Mouse (Mus musculus) neural tube, embryonic 15.5 days (tissue): ENCODE data around the gene Resf1. TPM values are rescaled to one million over a fixed set of nuclear protein-coding genes. Genes with fewer than 3 reads are reported as not detected.

Source experiments
- ATAC-seq: fragments of 200-750 bp; cut with Nextera tagmentation; 2 replicates; pipeline ENCODE4 v1.8.0; 2017; ENCODE audit warnings: mild to moderate bottlenecking, moderate TSS enrichment, moderate library complexity; ENCODE audit not compliant: low FRiP score
- H3K27ac ChIP-seq: fragments of 300-500 bp; sonication (generic); replicated peaks from 2 replicates; pipeline ENCODE4 v1.5.1; 2015; ENCODE audit warnings: mild to moderate bottlenecking, inconsistent platforms
- H3K27me3 ChIP-seq: fragments of 300-500 bp; sonication (generic); replicated peaks from 2 replicates; pipeline ENCODE4 v1.6.1; 2015; ENCODE audit warnings: inconsistent platforms
- H3K36me3 ChIP-seq: fragments of 300-500 bp; sonication (generic); 2 replicates; pipeline ENCODE4 v1.6.1; 2015; ENCODE audit warnings: inconsistent platforms
- H3K4me1 ChIP-seq: fragments of 300-500 bp; sonication (generic); 2 replicates; pipeline ENCODE4 v1.6.1; 2015; ENCODE audit warnings: inconsistent platforms
- H3K4me2 ChIP-seq: fragments of 300-500 bp; sonication (generic); 2 replicates; pipeline ENCODE4 v1.6.1; 2015; ENCODE audit warnings: inconsistent platforms, mild to moderate bottlenecking, moderate library complexity
- H3K4me3 ChIP-seq: fragments of 300-500 bp; sonication (generic); replicated peaks from 2 replicates; pipeline ENCODE4 v1.5.1; 2015; ENCODE audit warnings: mild to moderate bottlenecking, inconsistent platforms
- H3K9ac ChIP-seq: fragments of 300-500 bp; sonication (generic); replicated peaks from 2 replicates; pipeline ENCODE4 v1.6.1; 2015; ENCODE audit warnings: mild to moderate bottlenecking, inconsistent platforms
- H3K9me3 ChIP-seq: fragments of 300-500 bp; sonication (generic); replicated peaks from 2 replicates; pipeline ENCODE4 v1.6.1; 2016; ENCODE audit warnings: inconsistent platforms
- WGBS: fragments of 180-500 bp; shearing (Covaris S2); methylation state at CpG from one replicate; pipeline ENCODE4 v1.1.7; 2015; ENCODE audit warnings: mixed read lengths; 5-methylcytosine and 5-hydroxymethylcytosine counted together
- polyA plus RNA-seq: library from polyadenylated mRNA; unstranded; fragments of >200 nt; fragmentation: Nextera tagmentation; extraction: Ambion mirVana; gene quantifications from 2 replicates; pipeline ENCODE4 v1.2.1, GENCODE M21; 2015

Gene Resf1
- polyA plus RNA-seq, 1 experiment from 2014 or later: 25.5 TPM

DNA sequence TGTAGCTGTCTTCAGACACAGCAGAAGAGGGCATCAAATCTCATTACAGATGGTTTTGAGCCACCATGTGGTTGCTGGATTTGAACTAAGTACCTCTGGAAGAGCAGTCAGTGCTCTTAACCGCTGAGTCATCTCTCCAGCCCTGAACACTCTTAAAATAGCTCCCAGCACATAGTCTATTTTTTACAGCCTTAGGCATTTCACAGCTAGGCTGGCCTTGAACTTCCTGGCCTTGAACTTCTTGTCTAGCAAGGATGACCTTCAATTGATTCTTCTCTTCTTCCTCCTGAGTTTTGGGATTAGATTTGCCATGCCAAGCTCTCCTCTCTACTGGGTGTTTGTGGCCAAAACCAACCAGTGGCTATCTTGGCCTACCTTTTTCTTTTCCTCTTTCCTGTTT lies 2.6 kb downstream of the Resf1 start:
- H3K9me3 ChIP-seq: no peaks in the 10 kb centered on the region
- peaks cover 31% of the 10 kb centered on the region; the same call in 1 of the 2 replicates for H3K36me3 ChIP-seq
- no peak overlapping the region for H3K4me2 ChIP-seq
- WGBS: 90% methylated on average over 1 of the region's 1 CpGs
- no peak overlapping the region for H3K4me3 ChIP-seq
- no peaks in the 10 kb centered on the region for H3K27me3 ChIP-seq
- no peak for ATAC-seq
- peaks cover 20% of the 10 kb centered on the region for H3K4me1 ChIP-seq
- H3K9ac ChIP-seq: no peak overlapping the region
- no peak overlapping the region for H3K27ac ChIP-seq

DNA sequence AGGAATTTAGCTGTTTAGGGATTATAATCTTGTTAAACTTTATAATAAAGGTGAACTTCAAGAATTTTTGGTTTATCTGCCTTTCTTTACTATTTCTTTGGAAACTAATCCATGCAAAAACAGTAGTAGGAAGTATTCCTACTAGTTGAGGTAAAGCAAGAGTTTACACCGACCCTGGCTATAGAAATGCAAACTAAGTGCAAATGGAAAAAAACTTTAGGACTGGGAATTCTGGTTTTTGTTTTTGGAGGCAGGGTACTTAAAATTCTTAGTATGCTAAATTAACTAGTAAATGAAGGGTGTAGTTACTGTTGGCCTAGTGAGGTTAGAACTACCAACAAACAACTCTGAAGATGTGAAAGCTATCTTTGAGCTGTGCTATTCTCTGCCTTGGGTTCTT lies 3.0 kb downstream of the Resf1 start:
- Histone ChIP-seq H3K9me3 (no peaks in the 10 kb centered on the region), H3K4me1 (peaks cover 20% of the 10 kb centered on the region), H3K9ac (no peak overlapping the region), H3K36me3 (peaks cover 32% of the 10 kb centered on the region; the same call in 1 of the 2 replicates), H3K4me2 (no peak overlapping the region), H3K27ac (no peak overlapping the region), H3K4me3 (no peak overlapping the region), H3K27me3 (no peaks in the 10 kb centered on the region)
- no peak for ATAC-seq
- WGBS: 52% methylated on average over 1 of the region's 1 CpGs

DNA sequence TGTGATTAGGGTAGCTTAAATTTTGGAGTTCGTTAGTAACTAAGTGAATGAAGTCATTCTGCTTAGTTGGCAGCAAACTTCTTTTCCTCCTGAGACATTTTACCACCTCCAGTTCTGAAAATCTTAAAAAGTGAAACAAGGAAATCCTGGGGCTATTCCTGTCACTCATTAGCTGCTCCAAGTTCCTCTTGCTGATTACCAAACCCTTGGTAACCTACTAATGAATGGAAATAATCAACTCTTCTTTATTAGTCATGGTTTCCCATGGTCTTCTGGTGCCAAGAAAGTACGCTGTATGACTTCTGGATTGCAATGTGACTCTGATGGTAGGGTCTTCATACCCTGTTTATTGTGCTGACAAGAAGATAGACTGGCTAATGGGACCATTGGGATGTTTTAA lies 5.7 kb downstream of the Resf1 start:
- H3K4me3 ChIP-seq: no peak overlapping the region
- H3K9me3 ChIP-seq: no peaks in the 10 kb centered on the region
- no peak for ATAC-seq
- peaks cover 51% of the 10 kb centered on the region for H3K36me3 ChIP-seq
- H3K9ac ChIP-seq: no peak overlapping the region
- no peak overlapping the region for H3K27ac ChIP-seq
- peaks cover 13% of the 10 kb centered on the region for H3K4me1 ChIP-seq
- 89% methylated on average over 2 of the region's 2 CpGs for WGBS
- H3K4me2 ChIP-seq: no peak overlapping the region
- no peaks in the 10 kb centered on the region for H3K27me3 ChIP-seq

DNA sequence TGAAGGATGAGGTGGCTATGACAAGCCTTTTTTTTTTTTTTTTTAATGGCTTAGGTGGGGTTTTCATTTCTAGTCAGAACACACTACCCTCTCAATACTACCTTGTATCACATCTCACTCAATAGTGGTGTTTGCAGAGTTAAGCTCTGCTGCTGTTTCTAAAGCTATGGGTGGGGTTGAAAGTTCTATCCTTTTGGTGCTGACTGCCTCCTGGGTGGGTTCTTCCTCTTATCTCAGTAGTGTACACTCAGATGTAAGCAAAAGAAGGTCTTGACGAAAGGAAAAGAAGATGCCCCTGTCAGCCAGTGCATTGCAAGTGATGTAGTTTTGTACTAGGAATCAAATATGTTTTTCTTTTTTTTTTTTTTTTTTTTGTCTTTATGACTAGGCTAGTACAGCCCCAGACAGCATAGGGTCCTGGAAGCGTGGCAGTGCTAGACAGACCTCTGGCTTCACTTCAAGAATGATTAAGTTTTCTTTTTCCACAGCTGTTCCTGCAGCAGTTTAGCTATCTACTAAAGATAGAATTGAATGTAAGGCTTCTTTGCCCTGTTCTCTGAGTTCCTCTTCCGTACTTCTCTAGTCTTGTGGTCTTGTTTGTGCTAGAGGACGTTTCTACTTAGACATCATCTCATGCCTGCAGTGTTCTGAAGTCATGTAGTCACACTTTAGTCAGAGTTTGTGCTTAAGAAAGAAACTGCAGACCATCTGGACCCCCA lies 14.5 kb downstream of the Resf1 start:
- no peak overlapping the region for H3K9ac ChIP-seq
- H3K27ac ChIP-seq: no peak overlapping the region
- H3K27me3 ChIP-seq: no peaks in the 10 kb centered on the region
- H3K4me1 ChIP-seq: no peaks in the 10 kb centered on the region
- H3K4me3 ChIP-seq: no peak overlapping the region
- WGBS: 83% methylated on average over 4 of the region's 4 CpGs
- peaks cover 80% of the 10 kb centered on the region for H3K36me3 ChIP-seq
- H3K9me3 ChIP-seq: no peaks in the 10 kb centered on the region
- ATAC-seq: no peak
- no peak overlapping the region for H3K4me2 ChIP-seq

DNA sequence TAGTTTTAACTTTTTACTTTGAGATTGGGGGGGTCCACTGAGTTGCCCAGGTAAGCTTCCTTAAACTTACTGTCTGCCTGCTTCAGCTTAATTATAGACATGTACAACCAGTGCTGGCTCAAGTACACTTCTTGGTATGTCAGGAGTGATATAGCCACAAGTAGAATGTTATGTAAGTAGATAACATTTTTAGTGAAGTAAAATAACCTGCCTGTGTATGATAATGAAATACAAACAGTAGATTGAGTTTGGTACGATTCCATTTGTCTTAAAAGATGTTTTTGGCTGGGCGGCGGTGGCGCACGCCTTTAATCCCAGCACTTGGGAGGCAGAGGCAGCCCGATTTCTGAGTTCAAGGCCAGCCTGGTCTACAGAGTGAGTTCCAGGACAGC lies 15.0 kb downstream of the Resf1 start:
- Histone ChIP-seq H3K9me3 (no peaks in the 10 kb centered on the region), H3K27ac (no peak overlapping the region), H3K4me3 (no peak overlapping the region), H3K27me3 (no peaks in the 10 kb centered on the region), H3K9ac (no peak overlapping the region), H3K4me1 (no peaks in the 10 kb centered on the region), H3K36me3 (peaks cover 83% of the 10 kb centered on the region), H3K4me2 (no peak overlapping the region)
- no peak for ATAC-seq
- WGBS: 100% methylated on average over 6 of the region's 6 CpGs

DNA sequence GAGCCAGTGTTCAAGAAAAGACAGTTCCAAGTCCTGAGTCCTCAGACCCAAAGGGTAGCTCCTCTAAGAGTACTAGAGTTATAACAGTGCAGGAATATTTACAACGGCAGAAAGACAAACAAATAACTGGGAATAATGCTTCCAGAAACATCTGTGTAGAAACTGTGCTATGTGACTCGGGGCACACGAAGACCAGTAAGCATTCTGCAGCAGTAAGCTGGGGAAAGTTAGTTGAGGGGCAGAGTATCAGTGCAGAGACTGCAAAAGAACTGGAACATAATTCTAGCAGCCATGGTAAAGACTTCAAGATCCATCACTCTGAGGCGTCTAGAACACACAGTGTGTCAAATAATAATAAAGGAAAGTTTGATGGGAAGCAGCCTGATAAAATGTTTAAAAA lies 19.9 kb downstream of the Resf1 start:
- Histone ChIP-seq H3K4me1 (no peaks in the 10 kb centered on the region), H3K4me3 (no peak overlapping the region), H3K27ac (no peak overlapping the region), H3K4me2 (no peak overlapping the region), H3K9me3 (no peaks in the 10 kb centered on the region), H3K9ac (no peak overlapping the region), H3K36me3 (peaks cover 72% of the 10 kb centered on the region), H3K27me3 (no peaks in the 10 kb centered on the region)
- 92% methylated on average over 4 of the region's 4 CpGs for WGBS
- ATAC-seq: no peak

DNA sequence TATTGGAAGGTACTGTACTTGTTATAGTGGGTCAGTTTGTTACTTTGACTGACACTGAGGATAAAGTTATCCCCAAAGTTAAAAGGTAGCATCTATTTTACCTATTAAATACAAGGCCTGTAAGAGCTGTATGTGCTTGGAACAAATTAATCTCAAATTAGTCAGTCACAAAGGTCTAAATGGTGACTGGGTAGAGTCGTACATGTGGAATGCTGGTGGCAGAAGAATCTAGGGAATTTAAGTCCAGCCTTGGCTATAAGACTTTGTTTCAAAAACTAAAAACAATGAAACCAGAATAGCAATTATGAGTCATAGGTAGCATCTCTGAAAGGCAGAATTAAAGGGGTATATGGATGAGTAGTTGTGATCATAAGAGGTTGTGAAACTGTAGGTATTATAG lies 21.1 kb downstream of the Resf1 start:
- no peaks in the 10 kb centered on the region for H3K9me3 ChIP-seq
- H3K4me2 ChIP-seq: no peak overlapping the region
- ATAC-seq: no peak
- no peaks in the 10 kb centered on the region for H3K27me3 ChIP-seq
- no peak overlapping the region for H3K4me3 ChIP-seq
- H3K36me3 ChIP-seq: peaks cover 73% of the 10 kb centered on the region
- no peak overlapping the region for H3K27ac ChIP-seq
- H3K4me1 ChIP-seq: no peaks in the 10 kb centered on the region
- WGBS: 87% methylated on average over 1 of the region's 1 CpGs
- H3K9ac ChIP-seq: no peak overlapping the region

DNA sequence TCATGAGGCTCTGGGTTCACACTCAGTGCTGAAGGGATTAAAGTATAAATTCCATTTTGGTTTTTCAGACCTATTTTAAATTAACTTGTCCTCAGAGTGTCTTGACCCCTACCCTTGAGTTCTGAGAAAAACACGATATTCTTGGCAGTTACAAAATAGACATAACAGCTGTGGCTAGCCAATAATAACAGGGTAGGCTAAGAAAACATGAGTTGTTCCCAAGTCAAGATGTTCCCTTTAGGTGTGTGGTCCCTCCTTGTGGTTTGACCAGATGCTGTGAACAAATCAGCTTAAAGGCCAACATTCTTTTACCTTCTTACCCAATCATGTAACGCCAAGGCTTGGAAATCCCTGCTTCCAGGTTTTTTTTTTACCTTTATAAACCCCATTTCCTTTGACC lies 23.8 kb downstream of the Resf1 start:
- no peak for ATAC-seq

DNA sequence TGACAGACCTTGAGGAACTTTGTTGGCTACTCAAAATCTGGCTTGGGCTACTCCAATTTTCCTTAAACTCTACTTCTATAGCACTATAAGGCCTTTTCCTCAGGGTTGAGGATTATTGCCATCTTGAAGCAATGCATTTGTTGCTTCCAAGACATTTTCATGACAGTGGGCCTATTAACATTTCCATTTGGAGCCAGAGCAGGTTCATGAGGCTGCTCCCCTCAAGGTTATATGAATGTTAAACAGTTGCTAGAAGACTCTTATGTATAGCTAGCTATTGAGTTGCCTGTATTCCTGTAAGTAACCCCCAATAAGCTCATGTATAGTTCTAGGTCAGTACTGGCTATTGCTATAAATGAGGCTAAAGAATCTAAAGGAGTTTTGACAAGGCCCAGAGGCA lies 28.8 kb downstream of the Resf1 start:
- Histone ChIP-seq H3K27me3 (no peaks in the 10 kb centered on the region), H3K9me3 (peaks cover 3% of the 10 kb centered on the region; the same call in 1 of the 2 replicates), H3K36me3 (peaks cover 36% of the 10 kb centered on the region), H3K4me2 (no peak overlapping the region), H3K27ac (no peak overlapping the region), H3K4me3 (no peak overlapping the region), H3K9ac (no peak overlapping the region), H3K4me1 (no peaks in the 10 kb centered on the region)
- ATAC-seq: no peak

More for the DNA sequence above, 23.8 kb downstream of the Resf1 start:
- 99% methylated on average over 2 of the region's 2 CpGs for WGBS
- no peak overlapping the region for H3K4me2 ChIP-seq
- no peaks in the 10 kb centered on the region for H3K4me1 ChIP-seq
- H3K9me3 ChIP-seq: no peaks in the 10 kb centered on the region
- no peak overlapping the region for H3K4me3 ChIP-seq
- H3K9ac ChIP-seq: no peak overlapping the region
- no peak overlapping the region for H3K27ac ChIP-seq
- no peaks in the 10 kb centered on the region for H3K27me3 ChIP-seq
- peaks cover 62% of the 10 kb centered on the region for H3K36me3 ChIP-seq

DNA sequence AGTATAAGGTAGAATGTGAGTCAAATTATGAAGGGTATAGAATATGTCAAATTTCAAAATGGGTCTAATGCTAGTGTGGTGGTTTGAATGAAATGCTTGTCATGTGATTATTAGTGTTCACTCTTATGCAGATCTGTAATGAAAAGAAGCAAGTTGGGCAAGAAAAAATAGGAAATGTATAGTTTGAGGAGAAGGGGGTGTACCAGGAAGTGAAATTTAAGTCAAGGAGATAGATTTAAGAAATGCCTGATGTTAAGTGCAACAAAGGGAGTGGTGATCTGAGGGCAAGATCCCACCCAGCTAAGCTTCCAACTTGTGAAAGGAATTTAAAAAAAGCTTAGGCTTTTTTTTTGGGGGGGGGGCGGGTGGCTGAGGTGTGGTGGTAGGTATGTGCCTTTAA lies 29.4 kb downstream of the Resf1 start:
- Histone ChIP-seq H3K36me3 (peaks cover 30% of the 10 kb centered on the region), H3K9ac (no peak overlapping the region), H3K9me3 (peaks cover 3% of the 10 kb centered on the region; the same call in 1 of the 2 replicates), H3K27ac (no peak overlapping the region), H3K4me2 (no peak overlapping the region), H3K27me3 (no peaks in the 10 kb centered on the region), H3K4me1 (no peaks in the 10 kb centered on the region), H3K4me3 (no peak overlapping the region)
- 100% methylated on average over 1 of the region's 1 CpGs for WGBS
- no peak for ATAC-seq

DNA sequence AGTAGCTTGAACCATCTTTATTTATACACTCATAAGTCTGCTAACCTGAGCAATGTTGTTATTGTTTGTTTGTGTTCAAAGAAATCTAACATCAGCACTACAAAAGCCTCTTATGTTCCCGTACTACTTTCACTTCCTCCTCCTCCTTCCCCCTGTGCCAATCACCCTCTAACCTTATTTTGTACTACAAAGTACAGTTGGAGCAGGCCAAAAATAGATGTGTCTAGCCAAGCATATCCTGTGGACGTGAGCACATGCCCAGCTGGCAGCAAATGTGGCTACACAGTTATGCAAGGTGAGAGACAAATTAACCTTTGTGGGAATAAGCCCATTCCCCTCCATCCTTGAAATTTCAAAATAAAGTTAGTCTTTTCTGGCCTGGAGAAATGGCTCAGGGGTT lies 34.6 kb downstream of the Resf1 start:
- Histone ChIP-seq H3K4me2 (no peak overlapping the region), H3K27me3 (no peaks in the 10 kb centered on the region), H3K9ac (no peak overlapping the region), H3K4me3 (no peak overlapping the region), H3K27ac (no peak overlapping the region), H3K4me1 (no peaks in the 10 kb centered on the region), H3K36me3 (0 out of 2 replicates have a peak, but pooled peaks cover 4% of the 10 kb centered on the region), H3K9me3 (peaks cover 3% of the 10 kb centered on the region; the same call in 1 of the 2 replicates)
- ATAC-seq: no peak
- 72% methylated on average over 2 of the region's 2 CpGs for WGBS

DNA sequence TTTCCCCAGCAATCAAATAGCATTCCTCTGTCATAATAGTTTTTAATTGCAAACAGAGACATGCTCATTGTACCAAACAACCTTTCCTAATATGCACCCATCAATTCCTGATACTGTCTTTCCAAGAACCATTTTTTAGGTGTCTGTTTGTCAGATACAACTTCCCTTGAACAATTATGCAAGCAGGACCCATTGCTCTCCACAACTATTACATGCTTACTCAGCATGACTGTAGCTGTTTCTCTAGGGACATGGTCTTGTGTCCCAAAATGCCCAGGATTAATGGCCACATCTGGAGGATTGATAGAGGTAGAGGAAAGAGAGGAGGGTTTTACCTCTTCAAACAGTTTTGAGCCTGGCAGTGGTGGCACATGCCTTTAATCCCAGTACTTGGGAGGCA lies 35.2 kb downstream of the Resf1 start:
- Histone ChIP-seq H3K9me3 (0 out of 2 replicates have a peak, but pooled peaks cover 3% of the 10 kb centered on the region), H3K27me3 (no peaks in the 10 kb centered on the region), H3K4me2 (no peak overlapping the region), H3K36me3 (0 out of 2 replicates have a peak, but pooled peaks cover 2% of the 10 kb centered on the region), H3K4me3 (no peak overlapping the region), H3K4me1 (no peaks in the 10 kb centered on the region), H3K27ac (no peak overlapping the region), H3K9ac (no peak overlapping the region)
- ATAC-seq: no peak
